Mouse (Mus musculus) ES-Bruce4 (cell line): ENCODE results near the gene Igfbp4. TPM values are rescaled to one million over a fixed set of nuclear protein-coding genes. Genes with fewer than 3 reads are reported as not detected.

Source experiments
- H3K27ac ChIP-seq: 2 replicates; pipeline ENCODE4 v1.5.1; 2012; ENCODE audit warnings: low read length, inconsistent platforms; ENCODE audit not compliant: insufficient read depth
- H3K27me3 ChIP-seq: 2 replicates; pipeline ENCODE4 v1.6.1; 2012; ENCODE audit warnings: mild to moderate bottlenecking, low read length, inconsistent platforms; ENCODE audit not compliant: control insufficient read depth, poor library complexity, insufficient read depth, severe bottlenecking
- H3K36me3 ChIP-seq: 2 replicates; pipeline ENCODE4 v1.6.1; 2012; ENCODE audit warnings: inconsistent platforms, mild to moderate bottlenecking, low read length, moderate library complexity; ENCODE audit not compliant: control insufficient read depth, poor library complexity, insufficient read depth, severe bottlenecking
- H3K4me1 ChIP-seq: one replicate; pipeline ENCODE4 v1.8.1; 2011; ENCODE audit warnings: low read length; ENCODE audit not compliant: control insufficient read depth, insufficient read depth
- H3K4me3 ChIP-seq: 2 replicates; pipeline ENCODE4 v1.5.1; 2011; ENCODE audit warnings: low read depth, mild to moderate bottlenecking, low read length
- H3K9ac ChIP-seq: 2 replicates; pipeline ENCODE4 v1.6.1; 2012; ENCODE audit warnings: low read depth, mild to moderate bottlenecking, inconsistent platforms; ENCODE audit not compliant: poor library complexity, severe bottlenecking
- H3K9me3 ChIP-seq: replicated peaks from 2 replicates; pipeline ENCODE4 v1.6.1; 2012; ENCODE audit warnings: mild to moderate bottlenecking, low read length, inconsistent platforms; ENCODE audit not compliant: control insufficient read depth, poor library complexity, insufficient read depth, severe bottlenecking
- CTCF ChIP-seq: IDR thresholded peaks from one replicate; pipeline ENCODE4 v1.8.1; 2011; ENCODE audit warnings: low read depth, low read length
- EP300 ChIP-seq: IDR thresholded peaks from 2 replicates; pipeline ENCODE4 v1.6.1; 2011; ENCODE audit warnings: low read depth, low read length; ENCODE audit not compliant: insufficient read depth
- POLR2A ChIP-seq: IDR thresholded peaks from one replicate; pipeline ENCODE4 v1.8.1; 2011; ENCODE audit warnings: low read length; ENCODE audit not compliant: insufficient read depth
- polyA plus RNA-seq: library from polyadenylated mRNA; stranded (reverse); fragments of >200 nt; gene quantifications from 2 replicates; pipeline ENCODE4 v1.2.4, GENCODE M21; 2011; ENCODE audit warnings: low read depth; ENCODE audit not compliant: missing spikeins, insufficient read depth, insufficient read length

The Igfbp4 gene
- polyA plus RNA-seq, 1 experiment = 47.6 TPM

DNA sequence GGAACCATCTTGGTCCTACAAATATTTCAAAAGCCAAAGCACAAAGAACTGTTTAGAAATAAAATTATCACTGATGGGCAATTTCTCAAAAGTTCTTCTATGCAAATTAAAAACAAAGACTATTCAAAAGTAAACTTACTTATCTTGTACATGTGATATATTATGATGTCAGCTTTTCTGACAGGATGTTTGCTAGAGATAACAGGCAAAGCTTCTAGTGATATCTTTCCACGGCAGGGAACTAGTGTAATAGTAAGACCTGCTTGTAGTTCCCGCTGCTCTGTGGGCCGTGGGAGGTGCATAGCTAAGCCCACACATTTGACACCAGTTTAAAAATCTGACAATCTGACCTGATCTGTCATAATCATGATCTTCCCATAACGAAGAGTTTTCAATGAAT is 30.9 kb upstream of the Igfbp4 start:
- Histone ChIP-seq H3K9ac (no peak overlapping the region), H3K4me1 (no peaks in the 10 kb centered on the region), H3K27ac (no peak overlapping the region), H3K36me3 (peaks cover 98% of the 10 kb centered on the region), H3K4me3 (no peak overlapping the region), H3K27me3 (no peaks in the 10 kb centered on the region), H3K9me3 (no peaks in the 10 kb centered on the region)
- no peak for TF ChIP-seq CTCF
- no peak for TF ChIP-seq POLR2A
- no peak for TF ChIP-seq EP300

DNA sequence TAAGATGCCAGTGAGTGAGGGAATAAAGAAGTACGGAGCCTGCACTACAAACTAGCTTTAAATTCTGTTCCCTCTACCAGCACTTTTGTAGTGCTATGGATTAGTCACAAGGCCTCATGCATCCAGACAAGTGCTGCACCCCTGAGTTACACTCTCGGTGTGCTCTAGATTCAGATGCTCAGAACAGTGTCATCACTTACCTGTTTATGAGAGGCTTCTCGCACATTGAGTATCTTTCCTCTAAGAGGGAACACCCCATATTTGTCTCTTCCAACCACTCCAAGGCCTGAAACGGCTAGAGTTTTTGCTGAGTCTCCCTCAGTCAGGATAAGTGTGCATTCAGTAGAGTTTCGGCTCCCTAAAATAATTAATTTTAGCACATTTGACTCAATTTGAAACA is 30.3 kb upstream of the Igfbp4 start:
- TF ChIP-seq EP300 (no peak), POLR2A (no peak), CTCF (no peak)
- H3K4me3 ChIP-seq = no peak overlapping the region
- peaks cover 98% of the 10 kb centered on the region for H3K36me3 ChIP-seq
- H3K4me1 ChIP-seq = no peaks in the 10 kb centered on the region
- no peaks in the 10 kb centered on the region for H3K9me3 ChIP-seq
- H3K27me3 ChIP-seq = no peaks in the 10 kb centered on the region
- no peak overlapping the region for H3K9ac ChIP-seq
- H3K27ac ChIP-seq = no peak overlapping the region

DNA sequence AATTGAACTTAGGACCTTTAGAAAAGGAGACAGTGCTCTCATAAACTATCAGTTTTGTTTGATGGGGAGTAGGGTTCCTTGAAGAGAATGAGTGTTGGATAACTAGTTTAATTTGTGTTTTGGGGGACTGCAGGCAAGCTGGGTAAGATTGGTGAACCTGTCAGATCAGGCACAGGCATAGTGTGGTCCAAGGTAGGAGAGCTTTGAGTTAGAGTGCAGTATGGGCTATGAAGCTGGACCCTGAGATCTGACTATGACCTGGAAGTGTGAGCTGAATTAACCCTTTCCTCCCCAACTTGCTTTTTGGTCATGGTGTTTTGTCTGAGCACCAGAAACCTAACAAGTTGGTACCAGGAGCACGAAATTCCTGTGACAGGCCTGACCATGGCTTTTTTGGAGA is 27.2 kb upstream of the Igfbp4 start:
- Histone ChIP-seq H3K36me3 (peaks cover 99% of the 10 kb centered on the region), H3K9me3 (no peaks in the 10 kb centered on the region), H3K27me3 (no peaks in the 10 kb centered on the region), H3K9ac (no peak overlapping the region), H3K4me3 (no peak overlapping the region), H3K4me1 (no peaks in the 10 kb centered on the region), H3K27ac (no peak overlapping the region)
- TF ChIP-seq CTCF (no peak), POLR2A (no peak)

DNA sequence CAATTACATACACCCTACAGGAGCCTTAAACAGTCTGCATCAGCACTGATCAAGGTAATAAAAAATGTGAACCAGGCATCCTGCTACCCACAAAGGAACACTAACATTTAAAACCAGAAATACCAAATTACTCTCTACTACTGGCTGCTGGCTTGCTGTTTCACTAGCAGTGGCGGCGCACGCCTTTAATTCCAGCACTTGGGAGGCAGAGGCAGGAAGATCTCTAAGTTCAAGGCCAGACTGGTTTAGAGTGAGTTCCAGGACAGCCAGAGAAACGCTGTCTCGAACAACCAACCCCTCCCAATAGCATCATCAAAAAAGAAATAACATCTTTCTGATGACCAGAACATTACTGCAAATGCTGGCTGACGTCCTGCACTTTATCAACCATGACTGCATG is 21.2 kb upstream of the Igfbp4 start:
- no peak for TF ChIP-seq POLR2A
- no peak for TF ChIP-seq EP300
- TF ChIP-seq CTCF = no peak
- Histone ChIP-seq H3K27me3 (no peaks in the 10 kb centered on the region), H3K27ac (no peak overlapping the region), H3K9ac (no peak overlapping the region), H3K4me3 (no peak overlapping the region), H3K4me1 (no peaks in the 10 kb centered on the region), H3K36me3 (peaks cover 76% of the 10 kb centered on the region), H3K9me3 (no peaks in the 10 kb centered on the region)

DNA sequence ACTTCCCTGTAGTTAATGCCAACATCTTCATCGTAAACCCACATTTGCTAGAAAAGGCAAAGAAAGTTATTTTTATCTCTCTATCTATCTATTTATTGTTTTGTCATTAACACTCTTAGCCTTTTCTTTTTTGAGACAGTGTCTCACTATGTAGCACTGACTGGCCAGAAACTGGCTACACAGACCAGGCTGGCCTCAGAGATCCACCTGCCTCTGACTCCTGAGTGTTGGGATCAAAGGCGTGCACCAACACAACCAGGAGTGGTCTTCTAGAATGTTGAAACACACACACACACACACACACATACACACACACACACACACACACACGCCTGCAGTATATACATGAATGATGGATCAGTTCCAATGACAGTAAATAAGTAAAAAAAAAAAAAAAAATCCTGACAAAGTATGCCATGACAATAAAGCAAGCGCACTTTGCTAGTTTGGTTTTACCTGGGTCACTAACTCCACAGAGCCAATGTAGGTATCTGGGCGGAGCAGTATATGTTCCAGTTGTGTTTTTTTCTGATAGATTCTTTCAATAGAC is 18.6 kb upstream of the Igfbp4 start:
- Histone ChIP-seq H3K4me1 (no peaks in the 10 kb centered on the region), H3K9ac (peak overlapping the region; percentile 91), H3K4me3 (peak overlapping the region; percentile 56), H3K9me3 (no peaks in the 10 kb centered on the region), H3K27me3 (no peaks in the 10 kb centered on the region), H3K27ac (no peak overlapping the region), H3K36me3 (peaks cover 50% of the 10 kb centered on the region)
- TF ChIP-seq POLR2A (no peak), EP300 (no peak), CTCF (no peak)

DNA sequence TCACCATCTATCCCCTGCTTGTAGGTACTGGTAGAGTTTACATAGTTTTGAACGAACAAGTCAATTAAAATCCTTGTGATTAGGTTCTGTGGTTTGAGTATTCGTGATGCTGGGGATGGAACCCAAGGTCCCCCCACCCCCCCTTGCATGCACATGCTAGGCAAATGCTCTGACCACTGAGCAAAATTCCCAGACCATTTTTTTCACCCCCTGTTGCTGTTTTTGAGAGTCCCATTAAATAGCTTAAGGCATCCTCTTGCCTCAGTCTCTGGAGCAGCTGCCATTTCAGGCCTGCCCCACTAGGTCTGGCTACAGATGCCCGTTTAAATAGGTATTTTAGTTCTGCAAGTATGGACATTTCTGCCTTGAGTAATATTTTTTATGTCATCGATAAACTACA is 17.9 kb upstream of the Igfbp4 start:
- no peak overlapping the region for H3K27ac ChIP-seq

More for the DNA sequence above, 17.9 kb upstream of the Igfbp4 start:
- Histone ChIP-seq H3K36me3 (peaks cover 44% of the 10 kb centered on the region), H3K9ac (peak overlapping the region; percentile 91), H3K4me3 (peak overlapping the region; percentile 89), H3K4me1 (no peaks in the 10 kb centered on the region), H3K27me3 (no peaks in the 10 kb centered on the region), H3K9me3 (no peaks in the 10 kb centered on the region)
- no peak for TF ChIP-seq POLR2A
- TF ChIP-seq EP300 = no peak
- TF ChIP-seq CTCF = no peak
